Mouse (Mus musculus) duodenum, adult 2 months (tissue): ENCODE measurements around the gene BC048562. TPM values are rescaled to one million over a fixed set of nuclear protein-coding genes. Genes with fewer than 3 reads are reported as not detected.

ENCODE experiments used
- polyA plus RNA-seq: library from polyadenylated mRNA; depleted of rRNA; stranded (reverse); fragments of >200 nt; gene quantifications from 2 replicates; pipeline ENCODE4 v1.2.3, GENCODE M21; 2012; ENCODE audit warnings: low replicate concordance; rRNA removed

The BC048562 gene
- not detected in 2 replicates for polyA plus RNA-seq

DNA sequence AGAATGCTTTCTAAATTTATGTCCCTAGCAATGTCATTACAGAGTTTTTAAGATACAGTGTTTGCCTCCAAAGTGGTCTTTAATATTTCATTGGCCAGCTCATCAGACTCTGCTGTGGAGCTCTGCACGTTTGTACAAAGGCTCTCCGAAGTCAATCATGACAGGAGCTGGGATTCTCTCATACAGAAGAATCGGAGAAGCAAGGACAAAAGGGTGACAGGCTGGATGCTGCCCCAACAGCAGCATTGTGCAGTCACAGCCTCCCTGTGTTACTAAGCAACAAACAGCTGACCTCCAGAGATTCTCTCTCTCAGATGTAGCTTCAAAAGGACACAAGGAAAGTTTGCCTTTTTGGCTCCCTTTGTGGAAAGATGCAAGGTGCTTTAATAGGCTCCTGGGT lies at the start of gene BC048562:
TSS of gene BC048562 (plus strand) at position 301 of the 400 bp plus-strand sequence.

DNA sequence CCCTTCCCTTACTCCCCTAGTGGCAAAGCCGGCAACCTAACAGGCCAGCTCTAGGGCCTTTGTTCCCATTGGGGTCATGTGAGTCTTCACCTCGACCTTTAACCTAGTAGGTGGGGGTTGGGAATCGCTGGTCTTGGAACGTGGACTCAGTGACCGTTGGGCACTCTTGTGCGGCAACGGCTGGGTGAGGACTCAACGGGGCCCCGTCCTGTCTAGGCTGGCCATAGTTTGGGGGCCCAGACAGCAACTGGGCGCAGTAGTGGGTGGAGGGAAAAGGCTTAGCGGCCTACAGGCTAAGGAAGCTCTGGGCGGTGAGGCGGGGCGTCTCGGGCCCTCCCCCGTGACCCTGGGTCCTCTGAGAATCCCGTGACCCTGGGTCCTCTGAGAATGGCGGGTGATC lies 43.6 kb upstream of the BC048562 start, which contains the start of gene 1700102P08Rik:
TSS of gene 1700102P08Rik (plus strand) at position 130 of the 400 bp plus-strand sequence.

DNA sequence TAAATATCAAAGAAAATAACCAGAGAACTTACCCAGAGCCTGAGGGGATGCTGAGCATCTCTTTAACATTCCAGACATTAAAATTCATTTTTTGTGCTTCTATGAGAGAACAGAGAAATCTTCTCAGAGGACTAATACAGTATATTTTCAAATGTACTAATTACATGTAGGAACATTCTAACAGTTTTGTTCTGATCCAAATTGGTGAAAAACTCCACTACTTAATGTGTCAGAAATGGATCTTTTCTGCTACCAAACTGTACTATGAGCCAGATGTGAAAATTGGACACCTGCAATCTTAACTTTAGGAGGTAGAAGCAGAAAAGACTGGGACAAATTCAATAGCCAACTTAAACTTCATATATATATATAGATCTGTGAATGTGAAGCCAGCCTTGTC lies 7.9 kb upstream of the BC048562 start, which contains the start of gene Ccdc36:
TSS of gene Ccdc36 (minus strand) at position 101 of the 400 bp plus-strand sequence.

DNA sequence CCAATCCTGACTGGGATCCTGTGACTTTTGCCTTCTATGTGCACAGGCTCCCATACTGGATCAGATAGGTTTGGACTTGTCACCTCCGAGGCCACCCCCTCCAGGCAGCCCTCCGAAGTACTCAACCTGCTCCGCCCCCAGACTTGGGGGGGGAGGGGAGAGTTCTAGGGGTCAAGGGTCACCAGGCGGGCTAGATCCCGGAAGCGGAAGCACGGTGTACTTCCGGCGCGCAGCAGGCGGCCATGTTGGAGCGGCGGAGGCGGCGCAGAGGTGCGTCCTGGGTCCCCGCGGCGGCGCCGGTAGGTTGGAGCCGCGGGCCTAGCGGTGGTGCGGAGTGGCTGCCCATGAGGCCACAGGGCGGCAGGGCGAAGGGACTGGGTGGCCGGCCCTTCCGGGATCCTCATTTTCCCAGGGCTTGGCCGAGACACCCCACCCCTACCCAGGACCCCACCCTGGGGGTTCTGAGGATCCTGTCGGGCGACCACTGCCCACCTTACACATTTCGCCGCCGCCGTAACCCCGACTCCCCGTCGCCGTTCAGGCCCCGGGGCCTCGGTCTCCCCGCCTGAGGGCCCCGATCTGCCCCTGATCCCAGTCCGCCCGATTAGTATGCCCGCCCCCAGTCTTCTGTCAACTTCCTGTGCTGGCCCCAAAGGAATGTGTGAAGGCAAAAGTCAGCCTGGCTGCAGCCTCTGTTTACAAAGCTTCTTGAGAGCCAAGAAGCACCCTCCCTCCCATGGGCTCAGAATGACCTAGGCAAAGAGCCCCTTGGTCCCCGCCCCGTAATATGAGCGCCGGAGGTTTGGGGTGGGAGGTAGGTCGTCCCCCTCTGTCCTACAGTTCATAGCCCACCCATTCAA lies 24.3 kb downstream of the BC048562 start, which contains the start of gene Ccdc71:
TSS of gene Ccdc71 (plus strand) at position 209 of the 860 bp plus-strand sequence.

DNA sequence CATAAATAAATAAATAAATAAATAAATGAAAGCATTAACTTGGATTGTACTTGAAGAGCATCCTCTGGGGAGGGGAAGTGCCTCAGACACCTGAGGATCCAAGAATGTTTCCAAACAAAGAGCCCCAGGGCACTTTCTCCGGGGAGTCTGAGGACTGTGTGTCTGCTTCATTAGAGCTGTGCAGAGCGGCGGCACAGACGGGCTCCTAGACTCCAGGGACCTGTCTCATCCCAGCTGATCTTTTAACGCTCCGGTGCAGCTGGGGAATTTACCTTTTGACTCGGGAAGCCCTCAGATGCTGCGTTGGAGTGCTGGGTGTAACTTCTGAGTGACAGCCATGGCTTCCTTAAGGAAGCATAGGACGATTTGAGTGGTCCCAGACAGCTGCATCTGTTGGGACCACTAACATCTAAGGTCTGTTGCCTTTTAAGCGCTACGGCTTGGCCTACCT lies 24.9 kb downstream of the BC048562 start, which contains the start of gene Klhdc8b:
TSS of gene Klhdc8b (minus strand) at position 401 of the 451 bp plus-strand sequence.

DNA sequence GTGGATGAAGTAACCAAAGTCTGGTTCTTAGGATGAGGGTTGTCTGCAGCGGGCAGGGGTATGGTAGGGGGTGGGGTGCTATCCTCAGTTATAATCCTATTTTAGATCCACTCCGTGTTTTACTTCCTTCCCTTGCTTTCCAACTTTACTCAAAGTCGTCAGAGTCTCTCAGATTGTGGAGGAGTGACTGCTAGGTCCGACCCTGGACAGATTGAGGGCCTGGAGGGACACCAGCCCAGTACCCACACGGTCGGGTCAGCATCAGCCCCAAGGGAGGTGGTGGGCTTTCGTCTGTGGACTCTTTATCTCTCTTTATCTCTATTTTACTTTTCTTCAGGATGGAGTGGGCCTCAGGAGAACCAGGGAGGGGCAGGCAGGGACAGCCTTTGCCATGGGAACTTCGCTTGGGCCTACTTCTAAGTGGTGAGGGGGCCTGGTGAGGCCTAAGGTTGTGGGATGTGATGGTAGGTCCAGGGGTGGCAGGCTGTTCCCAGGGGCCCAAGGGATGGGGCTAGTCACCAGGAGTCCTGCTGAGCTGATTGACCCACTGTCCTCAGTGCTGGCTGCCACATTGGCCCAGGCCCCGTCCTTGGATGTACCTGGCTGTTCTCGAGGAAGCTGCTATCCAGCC lies 43.6 kb downstream of the BC048562 start, which contains the start of gene Lamb2:
TSS of gene Lamb2 (plus strand) at position 16 of the 631 bp plus-strand sequence.

DNA sequence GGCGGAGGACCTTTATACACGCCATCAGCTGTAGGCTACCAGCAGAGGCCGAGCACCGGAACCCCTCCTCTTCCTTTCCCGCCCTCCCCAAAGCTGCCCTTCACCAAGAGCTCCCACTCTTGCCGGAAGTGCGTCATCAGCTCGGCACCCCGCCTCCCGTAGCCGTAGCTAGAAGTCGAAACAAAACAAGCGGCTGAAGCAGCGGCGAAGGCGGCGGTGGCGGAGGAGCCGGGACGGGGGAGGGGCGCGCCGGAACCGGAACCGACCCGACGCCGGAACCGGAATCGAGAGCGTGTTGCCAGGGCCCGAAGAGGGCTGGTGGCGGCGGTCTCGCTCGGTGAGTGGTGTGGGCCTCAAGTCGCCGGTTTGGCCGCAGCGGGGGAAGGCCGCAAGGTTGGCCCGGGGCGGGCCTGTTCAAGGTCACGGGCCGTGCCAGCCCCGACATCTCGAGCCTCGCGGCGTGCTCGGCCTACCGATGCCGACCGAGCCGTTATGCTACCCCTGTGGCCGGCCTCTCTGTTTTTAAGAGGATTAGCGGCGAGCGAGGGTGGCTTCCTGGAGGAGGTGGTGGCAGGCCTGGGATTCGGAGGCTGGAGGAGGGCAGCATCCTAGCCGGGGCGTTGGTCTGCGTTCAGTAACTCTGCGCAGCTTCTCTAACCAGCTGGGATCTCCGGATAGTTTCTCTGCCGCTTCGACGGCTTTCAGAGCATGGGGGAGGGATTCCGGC lies 54.4 kb downstream of the BC048562 start, which contains the start of gene Usp19:
TSS of gene Usp19 (plus strand) at position 44 of the 727 bp plus-strand sequence.

Other genes with a start within 250 kb of the BC048562 start
- gene Bsn, start 246.1 kb upstream of the BC048562 start, polyA plus RNA-seq: 1.1 and 2.0 TPM in 2 replicates
- gene Dag1, start 172.5 kb upstream of the BC048562 start, polyA plus RNA-seq: 33.9 and 55.4 TPM in 2 replicates
- gene Nicn1, start 146.1 kb upstream of the BC048562 start, polyA plus RNA-seq: 2.2 and 4.8 TPM in 2 replicates
- 0.47 and 2.3 TPM in 2 replicates for gene Amt, start 139.6 kb upstream of the BC048562 start, polyA plus RNA-seq
- gene Rhoa, start 130.4 kb upstream of the BC048562 start, polyA plus RNA-seq: 74.5 and 77.2 TPM in 2 replicates
- gene Tcta, start 130.3 kb upstream of the BC048562 start, polyA plus RNA-seq: 24.9 and 34.5 TPM in 2 replicates
- gene Gpx1, start 97.6 kb upstream of the BC048562 start, polyA plus RNA-seq: 1,295 and 2,060 TPM in 2 replicates
- gene Usp4, start 88.6 kb upstream of the BC048562 start, polyA plus RNA-seq: 40.5 and 53.8 TPM in 2 replicates
- not detected in 2 replicates for gene 1700102P08Rik, start 43.7 kb upstream of the BC048562 start, polyA plus RNA-seq
- not detected in 2 replicates for gene Ccdc36, start 8.0 kb upstream of the BC048562 start, polyA plus RNA-seq
- 14.7 and 15.3 TPM in 2 replicates for gene Ccdc71, start 24.0 kb downstream of the BC048562 start, polyA plus RNA-seq
- 27.3 and 33.7 TPM in 2 replicates for gene Klhdc8b, start 25.1 kb downstream of the BC048562 start, polyA plus RNA-seq
- gene Lamb2, start 43.3 kb downstream of the BC048562 start, polyA plus RNA-seq: 20.7 and 25.6 TPM in 2 replicates
- gene Usp19, start 54.1 kb downstream of the BC048562 start, polyA plus RNA-seq: 66.7 and 68.1 TPM in 2 replicates
- 145 and 187 TPM in 2 replicates for gene Qars, start 71.2 kb downstream of the BC048562 start, polyA plus RNA-seq
- 45.4 and 58.5 TPM in 2 replicates for gene Qrich1, start 80.3 kb downstream of the BC048562 start, polyA plus RNA-seq
- 47.8 and 97.0 TPM in 2 replicates for gene Impdh2, start 123.8 kb downstream of the BC048562 start, polyA plus RNA-seq
- gene Ndufaf3, start 131.0 kb downstream of the BC048562 start, polyA plus RNA-seq: 40.9 and 44.6 TPM in 2 replicates
- gene Dalrd3, start 133.4 kb downstream of the BC048562 start, polyA plus RNA-seq: 135 and 158 TPM in 2 replicates
- gene Wdr6, start 142.3 kb downstream of the BC048562 start, polyA plus RNA-seq: 11.3 and 13.7 TPM in 2 replicates
- 2.8 and 5.9 TPM in 2 replicates for gene P4htm, start 161.2 kb downstream of the BC048562 start, polyA plus RNA-seq
- 15.4 and 19.7 TPM in 2 replicates for gene Arih2, start 212.9 kb downstream of the BC048562 start, polyA plus RNA-seq
- 31.1 and 35.7 TPM in 2 replicates for gene Slc25a20, start 225.6 kb downstream of the BC048562 start, polyA plus RNA-seq